ENCODE assay signal across 30 mouse cellular contexts in genomic region chr4:130170362-130170761, GRCm38 (mm10). TPM values are rescaled to one million over a fixed set of nuclear protein-coding genes. Genes with fewer than 3 reads are reported as not detected.
A peak's percentile ranks its signal among the peaks of the same experiment; 100 is the strongest.
DNase-seq lines count a peak whose midpoint lies in the region; ATAC-seq and TF ChIP-seq lines count a peak whose summit lies in the region.
"Had no signal": no experiment of that assay in that cellular context is flagged by ENCODE, and none has a peak within 500 bp of the region (broad histone marks: within the 10 kb centered on the region; RNA-seq: fewer than 3 reads in every experiment).

No protein-coding gene starts in this region.

- H3K9ac ChIP-seq in heart, adult 2 months (ENCODE audit: low read depth, low read length): no peak overlapping the region
- H3K9ac ChIP-seq in heart, embryonic 13.5 days: no peak overlapping the region
- no peak overlapping the region for H3K9ac ChIP-seq in heart, embryonic 16.5 days (ENCODE audit: low read length)
- H3K9ac ChIP-seq: forebrain, embryonic 13.5 days; hindbrain, embryonic 12.5 days; hindbrain, embryonic 15.5 days; kidney, embryonic 15.5 days had no signal

- H3K79me2 ChIP-seq in heart, adult 2 months (replicated peaks; ENCODE audit: control insufficient read depth, insufficient read depth, low read length): no peaks in the 10 kb centered on the region

- intact Hi-C loops in heart, adult 2 months (cut with DNase I): no loop called here
- intact Hi-C loops in heart, postnatal 25 days (cut with DNase I): no loop called here

- peaks cover 2% of the 10 kb centered on the region for H3K36me3 ChIP-seq in heart, adult 2 months (ENCODE audit: control insufficient read depth, insufficient read depth, low read length)
- H3K36me3 ChIP-seq in heart, embryonic 13.5 days: peaks cover 18% of the 10 kb centered on the region
- no peaks in the 10 kb centered on the region for H3K36me3 ChIP-seq in heart, embryonic 16.5 days (ENCODE audit: control insufficient read depth, insufficient read depth)
- H3K36me3 ChIP-seq: forebrain, embryonic 10.5 days; hindbrain, embryonic 12.5 days; hindbrain, embryonic 15.5 days; kidney, embryonic 15.5 days had no signal

- no peak for TF ChIP-seq CTCF in heart, adult 2 months (IDR thresholded peaks at IDR 0.05)

- H3K9me3 ChIP-seq in heart, embryonic 13.5 days: no peaks in the 10 kb centered on the region
- H3K9me3 ChIP-seq in heart, embryonic 16.5 days (replicated peaks; ENCODE audit: control insufficient read depth, low read length): no peaks in the 10 kb centered on the region
- H3K9me3 ChIP-seq: forebrain, embryonic 10.5 days; forebrain, embryonic 13.5 days; hindbrain, embryonic 12.5 days; hindbrain, embryonic 15.5 days; kidney, embryonic 15.5 days had no signal

- DNase-seq in heart, adult 2 months: peak; percentile 26 to 32
- no peak for DNase-seq in heart, postnatal 4 days
- no peak for DNase-seq in heart, postnatal 25 days (ENCODE audit: low spot score)
- DNase-seq: adrenal gland, adult 2 months; adrenal gland, postnatal 14 days; cerebellum, adult 18-20 months; cerebellum, adult 9-10 months; cerebellum, postnatal 14 days; gastrocnemius, postnatal 36 days had no signal

- H3K27ac ChIP-seq in heart, adult 2 months: peak overlapping the region; percentile 80
- peak overlapping the region; percentile 50; the same call in 1 of the 2 replicates for H3K27ac ChIP-seq in heart, embryonic 13.5 days (replicated peaks)
- H3K27ac ChIP-seq in heart, embryonic 16.5 days (ENCODE audit: low read length): peak overlapping the region; percentile 2
- H3K27ac ChIP-seq: forebrain, embryonic 10.5 days; forebrain, embryonic 13.5 days; hindbrain, embryonic 12.5 days; hindbrain, embryonic 15.5 days; kidney, embryonic 15.5 days had no signal

- no peak for TF ChIP-seq POLR2A in heart, adult 2 months (IDR thresholded peaks at IDR 0.05; ENCODE audit: insufficient read depth, low read depth, low read length)

- H3K4me1 ChIP-seq in heart, adult 2 months (ENCODE audit: control insufficient read depth, insufficient read depth, low read length): peaks cover 29% of the 10 kb centered on the region
- H3K4me1 ChIP-seq in heart, embryonic 13.5 days: peaks cover 96% of the 10 kb centered on the region
- H3K4me1 ChIP-seq in heart, embryonic 16.5 days (ENCODE audit: control insufficient read depth, insufficient read depth, low read length): peaks cover 75% of the 10 kb centered on the region

- H3K4me2 ChIP-seq in heart, embryonic 13.5 days: no peak overlapping the region
- H3K4me2 ChIP-seq in heart, embryonic 16.5 days (ENCODE audit: low read depth, low read length): no peak overlapping the region
- H3K4me2 ChIP-seq: forebrain, embryonic 13.5 days; hindbrain, embryonic 12.5 days; hindbrain, embryonic 15.5 days; kidney, embryonic 15.5 days had no signal

- H3K4me3 ChIP-seq in heart, adult 2 months: no peak overlapping the region
- H3K4me3 ChIP-seq in heart, embryonic 13.5 days: no peak overlapping the region
- no peak overlapping the region for H3K4me3 ChIP-seq in heart, embryonic 16.5 days (ENCODE audit: low read length)
- H3K4me3 ChIP-seq: forebrain, embryonic 10.5 days; forebrain, embryonic 13.5 days; hindbrain, embryonic 12.5 days; hindbrain, embryonic 15.5 days; kidney, embryonic 15.5 days had no signal

- H3K27me3 ChIP-seq in heart, adult 2 months (ENCODE audit: control insufficient read depth, insufficient read depth, low read length): no peaks in the 10 kb centered on the region
- no peaks in the 10 kb centered on the region for H3K27me3 ChIP-seq in heart, embryonic 13.5 days (replicated peaks)
- H3K27me3 ChIP-seq in heart, embryonic 16.5 days (ENCODE audit: control insufficient read depth, insufficient read depth, low read length): no peaks in the 10 kb centered on the region

- 17% methylated on average over 4 of the region's 4 CpGs for WGBS in heart, adult 2 months
- 44% methylated on average over 4 of the region's 4 CpGs for WGBS in heart, embryonic 13.5 days
- WGBS in heart, embryonic 16.5 days: 44% methylated on average over 4 of the region's 4 CpGs

- 0 out of 2 replicates have a peak, but pooled peaks have one; percentile 32 for TF ChIP-seq EP300 in heart, adult 2 months (IDR thresholded peaks at IDR 0.05; ENCODE audit: insufficient read depth, low read depth, low read length)

- ATAC-seq in heart, embryonic 13.5 days (ENCODE audit: extremely low read depth, insufficient number of reproducible peaks, low FRiP score, low TSS enrichment): no peak
- no peak for ATAC-seq in heart, embryonic 16.5 days (replicated peaks; ENCODE audit: extremely low read depth, insufficient read depth, low FRiP score)
- ATAC-seq in megakaryocyte, adult 5-6 weeks (ENCODE audit: poor library complexity, severe bottlenecking): no peak
- ATAC-seq: CD4-positive, CD25-positive, alpha-beta regulatory T cell, adult 4 months; forebrain, embryonic 13.5 days; forebrain, embryonic 16.5 days; intestine, postnatal 0 days had no signal

RNA-seq across cellular contexts. Expression of gene Tinagl1, which starts 4.6 kb away (rescaled TPM):
- 10 to 100 TPM; 56.4 to 68.6 TPM for total RNA-seq in heart, adult 2 months (2021)
- polyA plus RNA-seq in heart, adult 2 months (2012; rRNA removed): 61.9 and 84.0 TPM in 2 replicates
- total RNA-seq in heart, postnatal 4 days (2021): 10 to 100 TPM; 68.9 to 69.4 TPM
- polyA plus RNA-seq in heart, embryonic 13.5 days (2015; fragmentation: Nextera tagmentation; extraction: Ambion mirVana): 47.4 and 53.0 TPM in 2 replicates
- total RNA-seq in heart, postnatal 25 days (2021): 10 to 100 TPM; 56.0 to 69.2 TPM
- polyA plus RNA-seq in heart, embryonic 16.5 days (2015; fragmentation: Nextera tagmentation; extraction: Ambion mirVana): 61.2 and 70.6 TPM in 2 replicates
- total RNA-seq in megakaryocyte, adult 5-6 weeks (2015): 11.4 and 12.3 TPM in 2 replicates
- 8.3 and 13.7 TPM in 2 replicates for total RNA-seq in megakaryocyte, adult 5-6 weeks (2017)
- polyA plus RNA-seq: CD4-positive, CD25-positive, alpha-beta regulatory T cell, adult 4 months had no signal

RNA-seq across cellular contexts. Expression of gene Hcrtr1, which starts 31.2 kb away (rescaled TPM):
- total RNA-seq in heart, adult 2 months (2021): not detected
- polyA plus RNA-seq in heart, adult 2 months (2012; rRNA removed): 0.23 and 0.27 TPM in 2 replicates
- total RNA-seq in heart, postnatal 4 days (2021): not detected
- polyA plus RNA-seq in heart, embryonic 13.5 days (2015; fragmentation: Nextera tagmentation; extraction: Ambion mirVana): 0.32 TPM in 1 of 2 replicates, not detected in the other
- not detected for total RNA-seq in heart, postnatal 25 days (2021)
- 0.19 TPM in 1 of 2 replicates, not detected in the other for polyA plus RNA-seq in heart, embryonic 16.5 days (2015; fragmentation: Nextera tagmentation; extraction: Ambion mirVana)
- total RNA-seq in megakaryocyte, adult 5-6 weeks (2015): not detected in 2 replicates
- not detected in 2 replicates for total RNA-seq in megakaryocyte, adult 5-6 weeks (2017)
- total RNA-seq: gastrocnemius, postnatal 36 days; granulocyte monocyte progenitor cell, adult 5-6 weeks; hematopoietic stem cell, adult 5-6 weeks; MEL had no signal
- polyA plus RNA-seq: C2C12; CD4-positive, CD25-positive, alpha-beta regulatory T cell, adult 4 months; forebrain, embryonic 13.5 days; intestine, embryonic 14.5 days had no signal

RNA-seq across cellular contexts. Expression of gene Gm853, which starts 51.8 kb away (rescaled TPM):
- total RNA-seq in heart, adult 2 months (2021): not detected
- polyA plus RNA-seq in heart, adult 2 months (2012; rRNA removed): not detected in 2 replicates
- not detected for total RNA-seq in heart, postnatal 4 days (2021)
- not detected in 2 replicates for polyA plus RNA-seq in heart, embryonic 13.5 days (2015; fragmentation: Nextera tagmentation; extraction: Ambion mirVana)
- total RNA-seq in heart, postnatal 25 days (2021): not detected
- polyA plus RNA-seq in heart, embryonic 16.5 days (2015; fragmentation: Nextera tagmentation; extraction: Ambion mirVana): not detected in 2 replicates
- not detected in 2 replicates for total RNA-seq in megakaryocyte, adult 5-6 weeks (2015)
- total RNA-seq in megakaryocyte, adult 5-6 weeks (2017): not detected in 2 replicates
- total RNA-seq: adrenal gland, adult 2 months; adrenal gland, postnatal 14 days; adrenal gland, postnatal 4 days; gastrocnemius, adult 8-10 months; gastrocnemius, postnatal 36 days; granulocyte monocyte progenitor cell, adult 5-6 weeks; hematopoietic stem cell, adult 5-6 weeks; MEL had no signal
- polyA plus RNA-seq: adrenal gland, adult 2 months; C2C12; CD4-positive, CD25-positive, alpha-beta regulatory T cell, adult 4 months; embryonic facial prominence, embryonic 11.5 days; embryonic facial prominence, embryonic 14.5 days; forebrain, embryonic 10.5 days; forebrain, embryonic 13.5 days; heart, embryonic 14.5 days; intestine, embryonic 14.5 days; intestine, postnatal 0 days had no signal

Comparison
In these comparisons a context has a peak if more than half of its experiments do, and no peak if none do; other contexts are left out.
1. DNase-seq: peak in heart, adult 2 months (2 of 2); none in heart, postnatal 4 days (single experiment) and heart, postnatal 25 days (single experiment).
2. H3K27ac ChIP-seq: peak in every context shown above with its lines; median percentile 80 in heart, adult 2 months; 50 in heart, embryonic 13.5 days; 2 in heart, embryonic 16.5 days.